Mouse (Mus musculus): Measurements from ENCODE around the gene Nlrp9c. TPM values are rescaled to one million over a fixed set of nuclear protein-coding genes. Genes with fewer than 3 reads are reported as not detected.
"Not testable (repeated sequence)": the region's sequence is repeated elsewhere in the genome, so short reads cannot be mapped to it uniquely, and the experiment has no call there.

Nlrp9c gene
- total RNA-seq (2021) = not detected
- long read RNA-seq, experiment 1 = 0 reads
- long read RNA-seq, experiment 2 = 0 reads

- H3K27ac ChIP-seq; intact Hi-C loops (cut with DNase I); H3K4me3 ChIP-seq: not testable (repeated sequence)
Measured at GRCm38 (mm10) chr7:26403600-26403999, at the start of gene Nlrp9c. Nlrp9c (minus strand) TSS chr7:26403700.

GRCm38 (mm10) chr7:26434813-26435212, 31.3 kb upstream of the Nlrp9c start, which contains the start of gene Nlrp4a:
Nlrp4a (plus strand) TSS chr7:26435113.
- TF ChIP-seq CTCF (IDR thresholded peaks at IDR 0.05) = no peak
- intact Hi-C loops (cut with DNase I) = no loop called here
- H3K4me3 ChIP-seq = no peak within 1 kb of the TSS
- DNase-seq = no peak
- no peak within 1 kb of the TSS for H3K27ac ChIP-seq

More at GRCm38 (mm10) chr7:26403600-26403999, at the start of gene Nlrp9c:
- not testable (repeated sequence) for DNase-seq

DNA sequence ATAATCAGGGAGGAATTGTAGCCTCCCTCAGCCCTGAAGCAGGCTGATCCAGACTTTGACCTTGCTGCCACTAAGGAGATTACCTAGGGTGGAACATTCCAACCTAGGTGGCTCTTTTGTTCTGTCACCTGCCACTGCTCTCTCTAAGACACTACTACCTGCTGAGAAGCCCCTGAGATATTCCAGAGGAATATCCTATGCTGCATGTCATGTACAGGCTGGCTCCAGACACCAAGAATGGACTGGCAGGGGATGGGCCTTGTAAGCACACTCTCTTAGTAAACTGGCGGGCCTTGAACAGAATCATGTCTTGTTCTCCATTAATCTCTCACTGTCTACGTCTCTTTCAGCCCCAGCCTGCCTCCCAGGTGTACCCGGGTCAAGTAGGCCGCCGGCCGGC, 11.7 kb downstream of the Nlrp9c start:
- DNase-seq; H3K27ac ChIP-seq; intact Hi-C loops (cut with DNase I); H3K4me3 ChIP-seq: not testable (repeated sequence)

DNA sequence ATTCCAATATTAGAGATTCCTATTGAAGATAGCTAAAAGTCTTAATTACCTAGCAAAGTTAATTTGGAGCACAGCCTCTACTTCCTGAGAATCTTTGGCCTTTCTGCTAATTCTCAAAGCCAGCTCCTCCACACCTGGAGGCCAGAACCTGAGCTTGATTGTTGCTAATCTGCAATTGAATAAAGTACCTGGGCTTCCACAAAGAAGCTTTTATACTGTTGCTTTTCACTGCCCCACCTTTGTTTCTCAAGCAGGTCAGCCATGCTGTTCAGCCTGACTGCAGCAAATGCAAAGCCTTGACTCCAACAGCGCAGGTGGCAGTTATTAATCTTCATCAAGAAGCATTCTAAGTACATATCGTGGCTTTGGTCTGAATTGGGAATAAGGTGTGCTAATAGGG, 12.4 kb downstream of the Nlrp9c start:
- intact Hi-C loops (cut with DNase I); H3K4me3 ChIP-seq: not testable (repeated sequence)

GRCm38 (mm10) chr7:26386691-26387090, 16.8 kb downstream of the Nlrp9c start:
- intact Hi-C loops (cut with DNase I); DNase-seq; H3K4me3 ChIP-seq; H3K27ac ChIP-seq: not testable (repeated sequence)

More for the DNA sequence above, 12.4 kb downstream of the Nlrp9c start:
- not testable (repeated sequence) for H3K27ac ChIP-seq, DNase-seq

DNA sequence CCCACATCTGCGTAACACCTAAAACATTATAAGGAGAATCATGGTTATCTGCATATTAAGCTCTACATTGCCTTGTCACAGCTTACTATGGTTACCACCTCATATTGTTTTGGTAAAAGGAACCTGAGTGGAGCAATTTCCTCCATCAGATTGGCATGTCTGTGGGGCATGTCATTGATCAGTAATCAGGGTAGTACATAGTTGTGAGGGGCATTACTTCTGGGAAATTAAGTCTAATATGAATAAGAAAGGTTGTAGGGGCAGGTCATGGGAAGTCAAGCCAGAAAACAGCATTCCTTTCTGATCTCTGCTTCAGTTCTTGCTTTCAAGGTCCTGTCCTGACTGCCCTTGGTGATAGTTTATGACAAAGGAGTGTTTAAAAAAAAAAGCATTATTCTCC, 22.7 kb downstream of the Nlrp9c start:
- H3K27ac ChIP-seq = no peak overlapping the region
- no peak for TF ChIP-seq CTCF (IDR thresholded peaks at IDR 0.05)
- intact Hi-C loops (cut with DNase I) = no loop called here
- no peak overlapping the region for H3K4me3 ChIP-seq
- DNase-seq = no peak

DNA sequence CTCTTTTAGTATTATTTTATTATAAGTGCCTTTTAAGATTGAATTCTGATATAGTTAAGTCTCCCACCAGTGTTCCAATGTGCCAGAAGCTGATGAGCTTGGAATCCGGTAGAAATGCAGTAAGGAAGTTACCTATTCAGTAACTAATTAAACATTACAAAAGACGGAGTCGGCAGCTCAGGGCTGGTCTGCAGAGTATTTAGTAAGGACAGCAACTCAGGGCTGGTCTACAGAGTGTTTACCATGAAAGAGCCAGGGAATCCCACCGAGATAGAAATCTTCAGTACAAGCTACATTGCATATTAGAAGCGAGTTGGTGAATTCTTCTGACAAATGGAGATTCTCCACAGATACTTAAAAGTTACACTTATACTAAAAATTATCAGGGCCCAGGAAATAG, 30.3 kb downstream of the Nlrp9c start:
- intact Hi-C loops (cut with DNase I); H3K27ac ChIP-seq; DNase-seq; H3K4me3 ChIP-seq: not testable (repeated sequence)

GRCm38 (mm10) chr7:26356719-26357118, 46.8 kb downstream of the Nlrp9c start:
- DNase-seq; H3K27ac ChIP-seq; H3K4me3 ChIP-seq; intact Hi-C loops (cut with DNase I): not testable (repeated sequence)

- DNase-seq; intact Hi-C loops (cut with DNase I): not testable (repeated sequence)
Measured at GRCm38 (mm10) chr7:26352258-26352657, 51.2 kb downstream of the Nlrp9c start.

DNA sequence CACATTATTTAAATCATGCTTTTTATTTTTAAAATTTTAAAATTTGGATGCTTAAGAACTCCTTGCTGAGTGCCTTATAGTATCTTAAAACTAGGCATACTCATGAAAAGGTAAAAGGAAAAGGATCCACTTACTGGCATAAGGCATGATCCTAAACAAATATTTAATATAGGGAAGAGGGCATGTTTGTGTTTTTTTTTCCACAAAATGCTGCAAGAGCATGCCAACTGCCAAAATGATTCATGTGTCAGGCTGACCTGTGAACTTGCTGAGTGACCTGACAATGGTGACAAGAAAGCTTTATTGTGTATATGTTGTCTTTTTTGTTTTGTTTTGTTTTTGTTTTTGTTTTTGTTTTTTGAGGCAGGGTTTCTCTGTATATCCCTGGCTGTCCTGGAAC, 53.3 kb downstream of the Nlrp9c start:
- intact Hi-C loops (cut with DNase I); H3K27ac ChIP-seq; H3K4me3 ChIP-seq; DNase-seq: not testable (repeated sequence)

More at GRCm38 (mm10) chr7:26352258-26352657, 51.2 kb downstream of the Nlrp9c start:
- H3K4me3 ChIP-seq, H3K27ac ChIP-seq: not testable (repeated sequence)

- intact Hi-C loops (cut with DNase I) = not testable (repeated sequence)
Measured at GRCm38 (mm10) chr7:26320361-26320760, 83.1 kb downstream of the Nlrp9c start.

DNA sequence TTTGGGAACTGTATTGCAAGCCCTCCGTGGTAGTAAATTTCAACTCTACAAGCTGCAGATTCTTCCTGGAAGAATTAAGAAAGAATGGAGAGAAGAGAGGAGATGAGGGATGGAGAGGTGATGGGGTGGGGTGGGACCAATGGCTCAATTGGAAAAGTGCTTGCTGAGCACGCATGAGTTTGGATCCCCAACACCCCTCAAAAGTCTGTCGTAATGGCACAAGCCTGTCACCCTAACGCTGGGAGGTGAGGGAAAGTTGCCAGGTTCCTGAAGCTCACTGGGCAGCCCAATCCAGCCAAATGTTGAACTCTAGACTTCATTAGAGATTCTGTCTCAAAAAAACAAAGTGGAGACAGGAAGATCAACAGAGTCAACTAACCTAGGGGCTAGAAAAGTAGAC, 87.7 kb downstream of the Nlrp9c start:
- H3K4me3 ChIP-seq; intact Hi-C loops (cut with DNase I); DNase-seq; H3K27ac ChIP-seq: not testable (repeated sequence)

More at GRCm38 (mm10) chr7:26320361-26320760, 83.1 kb downstream of the Nlrp9c start:
- H3K4me3 ChIP-seq, H3K27ac ChIP-seq, DNase-seq: not testable (repeated sequence)

GRCm38 (mm10) chr7:26315194-26315593, 88.3 kb downstream of the Nlrp9c start:
- DNase-seq; H3K27ac ChIP-seq; H3K4me3 ChIP-seq; intact Hi-C loops (cut with DNase I): not testable (repeated sequence)

DNA sequence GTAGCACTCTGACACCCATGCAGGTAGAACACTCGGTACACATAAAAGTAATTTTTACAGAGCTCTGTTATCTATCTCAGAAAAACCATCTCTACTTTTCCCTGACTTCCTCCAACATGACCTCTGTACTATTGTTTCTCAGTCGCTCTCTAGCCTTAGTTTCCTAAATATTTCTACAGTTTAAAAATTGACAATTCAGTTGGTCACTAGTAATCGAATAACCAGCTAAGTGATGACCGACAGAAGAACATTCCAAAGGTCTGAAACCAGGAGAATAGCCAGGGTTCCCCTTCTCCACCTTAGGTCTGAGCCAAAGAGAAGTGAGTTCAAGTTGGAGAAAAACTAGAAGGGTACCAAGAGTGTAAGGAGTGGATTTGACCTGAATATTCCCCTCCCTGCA, 91.7 kb downstream of the Nlrp9c start:
- intact Hi-C loops (cut with DNase I); H3K27ac ChIP-seq; H3K4me3 ChIP-seq; DNase-seq: not testable (repeated sequence)

DNA sequence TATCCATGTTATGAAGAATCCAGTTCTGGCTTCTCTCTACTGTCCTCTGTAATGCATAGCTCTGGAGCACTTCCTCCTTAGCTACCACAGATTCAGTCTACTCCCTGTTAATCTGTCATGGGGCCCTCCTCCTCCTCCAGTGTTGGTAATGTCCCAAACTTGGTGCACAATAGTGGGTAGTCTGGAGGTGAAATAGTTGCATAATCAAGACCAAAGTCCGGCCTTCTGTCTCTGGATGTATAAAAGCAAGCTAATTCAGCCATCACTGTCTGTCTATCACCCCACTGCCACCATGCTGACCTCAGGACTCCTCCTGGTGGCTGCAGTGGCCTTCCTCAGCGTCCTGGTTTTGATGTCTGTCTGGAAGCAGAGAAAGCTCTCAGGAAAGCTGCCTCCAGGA, 96.6 kb downstream of the Nlrp9c start, which contains the start of gene Cyp2a4:
Cyp2a4 (plus strand) TSS at position 244 of the 400 bp plus-strand sequence.
- H3K27ac ChIP-seq; H3K4me3 ChIP-seq; DNase-seq; intact Hi-C loops (cut with DNase I): not testable (repeated sequence)

GRCm38 (mm10) chr7:26303429-26304166, 99.9 kb downstream of the Nlrp9c start:
- H3K4me3 ChIP-seq; DNase-seq; H3K27ac ChIP-seq; intact Hi-C loops (cut with DNase I): not testable (repeated sequence)
